Mouse (Mus musculus) myocyte (in vitro differentiated cells): ENCODE results near the gene Rtn2. TPM values are rescaled to one million over a fixed set of nuclear protein-coding genes. Genes with fewer than 3 reads are reported as not detected.

Source experiments
- H3K27me3 ChIP-seq: one replicate; pipeline ENCODE4 v1.6.1; 2011; ENCODE audit not compliant: control insufficient read depth, insufficient read depth, insufficient read length
- H3K36me3 ChIP-seq: one replicate; pipeline ENCODE4 v1.6.1; 2011; ENCODE audit not compliant: control insufficient read depth, insufficient read depth
- H3K4me2 ChIP-seq: one replicate; pipeline ENCODE4 v1.6.1; 2011; ENCODE audit warnings: low read depth, control low read depth
- H3K4me3 ChIP-seq: one replicate; pipeline ENCODE4 v1.5.1; 2011; ENCODE audit warnings: mild to moderate bottlenecking, control low read depth, moderate library complexity
- H3K79me2 ChIP-seq: one replicate; pipeline ENCODE4 v1.6.1; 2011; ENCODE audit not compliant: control insufficient read depth, insufficient read depth
- H3ac ChIP-seq: one replicate; pipeline ENCODE4 v1.6.1; 2011; ENCODE audit not compliant: control insufficient read depth, insufficient read length
- CEBPB ChIP-seq: IDR thresholded peaks from 2 replicates; pipeline ENCODE4 v1.6.1; 2011; ENCODE audit warnings: mild to moderate bottlenecking, moderate library complexity; ENCODE audit not compliant: poor library complexity, insufficient read depth, severe bottlenecking
- E2F4 ChIP-seq: IDR thresholded peaks from one replicate; pipeline ENCODE4 v1.6.1; 2011; ENCODE audit warnings: mild to moderate bottlenecking, control low read depth, moderate library complexity; ENCODE audit not compliant: insufficient read depth
- MAX ChIP-seq: IDR thresholded peaks from one replicate; pipeline ENCODE4 v1.6.1; 2011; ENCODE audit warnings: low read depth, mild to moderate bottlenecking, control low read depth
- MYOD1 ChIP-seq, 3 experiments: IDR thresholded peaks; one replicate each; pipeline ENCODE4 v1.6.1; 2011; ENCODE audit warnings: control low read depth in 2 of 3, low read depth in 2 of 3, mild to moderate bottlenecking in 2 of 3, moderate library complexity in 1 of 3; ENCODE audit not compliant: insufficient read length in 2 of 3, control insufficient read depth in 1 of 3
- MYOG ChIP-seq, 3 experiments: IDR thresholded peaks; one replicate each; pipeline ENCODE4 v1.6.1; 2011; ENCODE audit warnings: control low read depth in 2 of 3, low read depth in 2 of 3, mild to moderate bottlenecking in 2 of 3; ENCODE audit not compliant: insufficient read length in 2 of 3, control insufficient read depth in 1 of 3, insufficient read depth in 1 of 3
- POLR2A ChIP-seq: IDR thresholded peaks from one replicate; pipeline ENCODE4 v1.6.1; 2011; ENCODE audit warnings: low read depth, mild to moderate bottlenecking, control low read depth, moderate library complexity; ENCODE audit not compliant: insufficient read length
- POLR2AphosphoS2 ChIP-seq: IDR thresholded peaks from one replicate; pipeline ENCODE4 v1.6.1; 2011; ENCODE audit warnings: low read depth, control low read depth; ENCODE audit not compliant: insufficient read length
- REST ChIP-seq: IDR thresholded peaks from one replicate; pipeline ENCODE4 v1.6.1; 2011; ENCODE audit warnings: mild to moderate bottlenecking, control low read depth, moderate library complexity; ENCODE audit not compliant: insufficient read depth, insufficient read length
- SRF ChIP-seq: IDR thresholded peaks from one replicate; pipeline ENCODE4 v1.6.1; 2011; ENCODE audit warnings: low read depth; ENCODE audit not compliant: control insufficient read depth, insufficient read length
- TCF12 ChIP-seq: IDR thresholded peaks from one replicate; pipeline ENCODE4 v1.6.1; 2011; ENCODE audit warnings: mild to moderate bottlenecking, control low read depth; ENCODE audit not compliant: poor library complexity, insufficient read depth, severe bottlenecking
- TCF3 ChIP-seq: IDR thresholded peaks from one replicate; pipeline ENCODE4 v1.6.1; 2011; ENCODE audit warnings: low read depth, control low read depth; ENCODE audit not compliant: insufficient read length
- USF1 ChIP-seq: IDR thresholded peaks from one replicate; pipeline ENCODE4 v1.6.1; 2011; ENCODE audit warnings: low read depth, mild to moderate bottlenecking, control low read depth, moderate library complexity
- polyA plus RNA-seq: library from polyadenylated mRNA; unstranded; fragments of >200 nt; fragmentation: generic; extraction: Trizol; gene quantifications from one replicate; pipeline ENCODE4 v1.2.1, GENCODE M21; 2012; ENCODE audit warnings: missing spikeins

Rtn2 gene
- polyA plus RNA-seq, 1 experiment, result 340 TPM

GRCm38 (mm10) chr7:19306819-19307738, 24.7 kb downstream of the Rtn2 start:
- Histone ChIP-seq H3K4me3 (peak overlapping the region; percentile 65), H3K27me3 (no peaks in the 10 kb centered on the region), H3K79me2 (no peaks in the 10 kb centered on the region), H3K4me2 (peak overlapping the region; percentile 5), H3K36me3 (no peaks in the 10 kb centered on the region), H3ac (no peak overlapping the region)
- TF ChIP-seq POLR2AphosphoS2, result no peak
- TF ChIP-seq REST, result no peak
- TF ChIP-seq MAX, result no peak
- TF ChIP-seq MYOD1 (IDR thresholded peaks at IDR 0.05; ENCODE audit: control insufficient read depth in 1 of 3, insufficient read length in 2 of 3, low read depth in 2 of 3), result no peak
- no peak for TF ChIP-seq TCF12

GRCm38 (mm10) chr7:19307739-19308453, 25.5 kb downstream of the Rtn2 start:
- no peaks in the 10 kb centered on the region for H3K79me2 ChIP-seq
- H3K4me2 ChIP-seq, result peak overlapping the region; percentile 100
- TF ChIP-seq MAX, result no peak
- peak; percentile 2 for TF ChIP-seq POLR2A
- H3K27me3 ChIP-seq, result no peaks in the 10 kb centered on the region
- no peak overlapping the region for H3ac ChIP-seq
- H3K36me3 ChIP-seq, result no peaks in the 10 kb centered on the region
- peak overlapping the region; percentile 65 for H3K4me3 ChIP-seq

- Histone ChIP-seq H3K4me3 (peak overlapping the region; percentile 65), H3K36me3 (no peaks in the 10 kb centered on the region), H3K27me3 (no peaks in the 10 kb centered on the region), H3K4me2 (peak overlapping the region; percentile 100), H3ac (peak overlapping the region; percentile 13), H3K79me2 (no peaks in the 10 kb centered on the region)
- TF ChIP-seq MYOD1 (IDR thresholded peaks at IDR 0.05; ENCODE audit: control insufficient read depth in 1 of 3, insufficient read length in 2 of 3, low read depth in 2 of 3), result peak in 1 of 3 experiments; percentile 13
- TF ChIP-seq POLR2A, result peak; percentile 67
- no peak for TF ChIP-seq TCF3
- TF ChIP-seq SRF, result peak; percentile 47
- peak in 1 of 3 experiments; percentile 14 for TF ChIP-seq MYOG (IDR thresholded peaks at IDR 0.05; ENCODE audit: control insufficient read depth in 1 of 3, insufficient read depth in 1 of 3, insufficient read length in 2 of 3, low read depth in 2 of 3)
- peak; percentile 62 for TF ChIP-seq POLR2AphosphoS2
- TF ChIP-seq MAX, result no peak
Observed at GRCm38 (mm10) chr7:19308454-19309277, 26.2 kb downstream of the Rtn2 start.

DNA sequence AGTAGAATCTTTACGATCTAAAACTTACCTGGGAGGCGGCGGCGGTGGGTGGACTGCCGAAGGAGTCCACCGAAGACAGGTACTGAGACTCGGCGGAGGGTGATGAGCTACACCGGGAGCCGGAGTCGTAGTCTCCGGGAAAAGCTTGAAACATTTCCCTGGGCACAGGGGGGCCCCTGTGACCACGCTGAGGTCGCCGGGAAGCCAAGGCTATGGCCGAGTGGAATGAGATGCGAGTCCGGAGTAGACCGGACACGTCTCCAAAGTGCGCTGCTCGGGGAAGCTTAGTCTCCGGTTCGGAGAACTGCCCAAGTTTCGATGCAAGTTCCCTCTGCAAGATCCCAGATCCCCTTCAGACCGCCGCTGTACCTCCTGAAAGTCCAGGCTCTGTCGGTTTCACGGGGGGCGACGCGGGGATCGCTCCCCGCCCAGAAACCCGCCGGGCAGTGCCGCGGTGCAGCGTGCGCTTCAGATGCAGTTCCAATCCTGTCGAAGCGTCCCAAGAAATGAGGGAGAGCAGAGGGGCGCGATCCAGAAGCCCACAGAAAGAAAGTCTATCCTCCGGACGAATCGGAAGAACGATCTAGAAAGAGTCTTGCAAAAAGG, 27.0 kb downstream of the Rtn2 start:
- no peaks in the 10 kb centered on the region for H3K79me2 ChIP-seq
- H3K27me3 ChIP-seq, result no peaks in the 10 kb centered on the region
- H3K4me3 ChIP-seq, result peak overlapping the region; percentile 65
- no peaks in the 10 kb centered on the region for H3K36me3 ChIP-seq
- H3K4me2 ChIP-seq, result peak overlapping the region; percentile 100
- H3ac ChIP-seq, result peak overlapping the region; percentile 13
- TF ChIP-seq TCF3, result no peak
- no peak for TF ChIP-seq USF1
- no peak for TF ChIP-seq REST
- no peak for TF ChIP-seq POLR2A
- no peak for TF ChIP-seq MAX
- TF ChIP-seq TCF12, result no peak
- no peak for TF ChIP-seq POLR2AphosphoS2
- no peak for TF ChIP-seq SRF
- TF ChIP-seq MYOD1 (IDR thresholded peaks at IDR 0.05; ENCODE audit: control insufficient read depth in 1 of 3, insufficient read length in 2 of 3, low read depth in 2 of 3), result no peak
- no peak for TF ChIP-seq E2F4
- no peak for TF ChIP-seq MYOG (IDR thresholded peaks at IDR 0.05; ENCODE audit: control insufficient read depth in 1 of 3, insufficient read depth in 1 of 3, insufficient read length in 2 of 3, low read depth in 2 of 3)
- TF ChIP-seq CEBPB, result no peak
